Comparison of ENCODE assay signal across 9 mouse cellular contexts in genomic region chr1:90051347-90051746, GRCm38 (mm10). TPM values are rescaled to one million over a fixed set of nuclear protein-coding genes. Genes with fewer than 3 reads are reported as not detected.
DNase-seq lines count a peak whose midpoint lies in the region; ATAC-seq and TF ChIP-seq lines count a peak whose summit lies in the region.
"Had no signal": no experiment of that assay in that cellular context is flagged by ENCODE, and none has a peak within 500 bp of the region (broad histone marks: within the 10 kb centered on the region; RNA-seq: fewer than 3 reads in every experiment).

No protein-coding gene starts in this region.

- H3K4me1 ChIP-seq in kidney, embryonic 16.5 days (ENCODE audit: insufficient read depth, low read length): peaks cover 24% of the 10 kb centered on the region

- no peaks in the 10 kb centered on the region for H3K79me2 ChIP-seq in myocyte (ENCODE audit: control insufficient read depth, insufficient read depth)

- no peak overlapping the region for H3K4me2 ChIP-seq in kidney, embryonic 16.5 days (replicated peaks; ENCODE audit: low read depth, low read length)
- H3K4me2 ChIP-seq in myocyte (ENCODE audit: low read depth): peak overlapping the region; percentile 55
- H3K4me2 ChIP-seq: limb, embryonic 15.5 days had no signal

- H3K4me3 ChIP-seq in kidney, embryonic 16.5 days (ENCODE audit: low read length): no peak overlapping the region
- no peak overlapping the region for H3K4me3 ChIP-seq in myocyte
- H3K4me3 ChIP-seq: limb, embryonic 15.5 days had no signal

- no peak for ATAC-seq in kidney, embryonic 16.5 days (ENCODE audit: low FRiP score, low TSS enrichment)
- no peak for ATAC-seq in erythroid progenitor cell, adult 5-6 weeks (replicated peaks; ENCODE audit: low FRiP score, poor library complexity, severe bottlenecking)

- no peak overlapping the region for H3K27ac ChIP-seq in kidney, embryonic 16.5 days (ENCODE audit: low read length)
- H3K27ac ChIP-seq: limb, embryonic 15.5 days had no signal

- DNase-seq in kidney, adult 18-20 months: peak; percentile 18
- DNase-seq in MN1 (ENCODE audit: low spot score): peak; percentile 8
- DNase-seq in c-Kit-positive CD71-positive TER-119-positive erythroid progenitor cells, embryonic 14.5 days (ENCODE audit: low spot score): peak; percentile 29
- peak; percentile 10 to 16 for DNase-seq in gastrocnemius, adult 8-10 months (ENCODE audit: low spot score in 2 of 2)
- DNase-seq in layer of hippocampus, postnatal 10 days (ENCODE audit: low spot score in 2 of 2): peak; percentile 54 to 65

- peaks cover 5% of the 10 kb centered on the region; the same call in 1 of the 2 replicates for H3K27me3 ChIP-seq in kidney, embryonic 16.5 days (ENCODE audit: insufficient read depth, low read length)
- no peaks in the 10 kb centered on the region for H3K27me3 ChIP-seq in myocyte (ENCODE audit: control insufficient read depth, insufficient read depth, insufficient read length)

- H3K9me3 ChIP-seq in kidney, embryonic 16.5 days (ENCODE audit: low read length): no peaks in the 10 kb centered on the region
- H3K9me3 ChIP-seq: limb, embryonic 15.5 days had no signal

- 12% methylated on average over 5 of the region's 5 CpGs for WGBS in kidney, embryonic 16.5 days

- no peak overlapping the region for H3K9ac ChIP-seq in kidney, embryonic 16.5 days (replicated peaks; ENCODE audit: low read length)
- H3K9ac ChIP-seq: limb, embryonic 15.5 days had no signal

- no peak for TF ChIP-seq POLR2A in myocyte (IDR thresholded peaks at IDR 0.05; ENCODE audit: insufficient read length, low read depth)

- H3K36me3 ChIP-seq in kidney, embryonic 16.5 days (ENCODE audit: insufficient read depth, low read length): no peaks in the 10 kb centered on the region
- no peaks in the 10 kb centered on the region for H3K36me3 ChIP-seq in myocyte (ENCODE audit: control insufficient read depth, insufficient read depth)
- H3K36me3 ChIP-seq: limb, embryonic 15.5 days had no signal

- H3ac ChIP-seq in myocyte (ENCODE audit: control insufficient read depth, insufficient read length): no peak overlapping the region

TF ChIP-seq in myocyte, 11 proteins besides CTCF, POLR2A, EP300 and RAD21:
- peak; percentile 53; the same call in 1 of the 2 replicates for TF ChIP-seq CEBPB (IDR thresholded peaks at IDR 0.05; ENCODE audit: insufficient read depth, poor library complexity, severe bottlenecking)
- no peak for TF ChIP-seq E2F4 (IDR thresholded peaks at IDR 0.05; ENCODE audit: insufficient read depth)

RNA-seq across cellular contexts. Expression of gene Asb18, which starts 36.9 kb away (rescaled TPM):
- not detected in 2 replicates for polyA plus RNA-seq in kidney, embryonic 16.5 days (2015; fragmentation: Nextera tagmentation; extraction: Ambion mirVana)
- 10 to 100 TPM; 20.8 to 25.7 (median 24.0) TPM for total RNA-seq in gastrocnemius, adult 8-10 months (2022)
- total RNA-seq in layer of hippocampus, postnatal 10 days (2021): 1 to 10 TPM; 2.3 to 2.4 TPM
- polyA plus RNA-seq in myocyte (2012; fragmentation: generic; extraction: Trizol): 0.01 TPM
- total RNA-seq in erythroid progenitor cell, adult 5-6 weeks (2015; ENCODE audit: low replicate concordance): not detected in 2 replicates
- total RNA-seq in erythroid progenitor cell, adult 5-6 weeks (2017; ENCODE audit: low replicate concordance): not detected in 2 replicates

Comparison
In these comparisons a context has a peak if more than half of its experiments do, and no peak if none do; other contexts are left out.
1. DNase-seq: peak in every context shown above with its lines; median percentile 60 in layer of hippocampus, postnatal 10 days; 29 in c-Kit-positive CD71-positive TER-119-positive erythroid progenitor cells, embryonic 14.5 days; 18 in kidney, adult 18-20 months; 13 in gastrocnemius, adult 8-10 months; 8 in MN1.
2. RNA of gene Asb18, which starts 36.9 kb away (total RNA-seq): 20.8 to 25.7 TPM in gastrocnemius, adult 8-10 months; 2.3 to 2.4 TPM in layer of hippocampus, postnatal 10 days and not detected in erythroid progenitor cell, adult 5-6 weeks; every median in the first group is over 4 times any median in the second.